Mouse (Mus musculus) thymus, postnatal 10 days (tissue): ENCODE data around the gene Esp18.

Experiments
- DNase-seq, 2 experiments: peaks; one replicate each; pipeline ENCODE4 v3.0.0; 2021; ENCODE audit warnings: low spot score in 2 of 2

The Esp18 gene

DNA sequence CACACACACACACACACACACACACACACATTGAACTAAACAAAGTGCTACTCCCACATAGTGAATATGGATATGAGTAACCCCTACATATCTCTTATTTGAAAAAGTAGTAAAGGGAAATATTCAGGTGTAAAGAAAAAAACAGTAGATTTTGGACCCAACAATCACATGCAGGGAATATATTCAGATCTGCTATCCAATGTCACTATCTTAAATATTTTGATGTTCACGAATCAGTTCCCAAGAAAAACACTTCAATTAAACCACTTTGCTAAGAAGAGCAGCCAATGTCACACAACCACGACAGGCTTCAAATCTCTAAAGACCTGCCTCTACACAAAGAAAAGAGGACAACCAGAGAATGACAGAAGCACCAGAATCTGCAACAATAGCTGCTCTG lies at the start of gene Esp18:
Gene Esp18 (plus strand): TSS at position 301 of the 400 bp plus-strand sequence.
- DNase-seq, result no peak

DNA sequence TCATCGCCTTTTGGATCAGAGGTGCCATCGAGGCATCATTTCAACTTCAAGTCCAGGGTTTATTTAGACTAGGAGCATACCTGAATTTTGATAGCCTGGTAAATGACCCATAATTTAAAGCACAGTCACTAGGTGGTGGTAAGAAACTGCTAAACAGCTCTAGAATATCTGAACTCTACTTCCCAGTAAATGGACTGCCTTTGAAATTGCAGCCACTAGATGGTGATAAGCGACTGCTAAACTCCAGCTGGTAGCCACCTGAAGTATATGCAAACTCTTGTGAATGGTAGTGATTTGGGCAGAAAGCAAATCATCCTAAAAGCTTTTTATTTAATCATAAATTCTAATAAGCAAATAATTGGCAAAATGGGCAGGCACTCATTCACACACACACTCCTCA lies 42.8 kb upstream of the Esp18 start:
- DNase-seq, result no peak
